Mouse (Mus musculus): Measurements from ENCODE around the gene Gm10160. TPM values are rescaled to one million over a fixed set of nuclear protein-coding genes. Genes with fewer than 3 reads are reported as not detected.
"Not testable (repeated sequence)": the region's sequence is repeated elsewhere in the genome, so short reads cannot be mapped to it uniquely, and the experiment has no call there.

Gene Gm10160
- total RNA-seq, 2 experiments from 2014 or later = not detected

- intact Hi-C loops (cut with DNase I; ENCODE audit: low total_unique reads) = no loop called here
- peak; percentile 35 for DNase-seq
These were observed 4.5 kb upstream of the Gm10160 start for GRCm38 (mm10) chr7:81860071-81860470.

- peak; percentile 68 for DNase-seq
These were observed 3.6 kb upstream of the Gm10160 start, which contains the start of gene Tm6sf1 for GRCm38 (mm10) chr7:81858968-81859721. Gene Tm6sf1 (plus strand): TSS chr7:81859001.

GRCm38 (mm10) chr7:81858236-81858635 is 2.6 kb upstream of the Gm10160 start:
- intact Hi-C loops (cut with DNase I; ENCODE audit: low total_unique reads) = no loop called here
- no peak for DNase-seq

More at GRCm38 (mm10) chr7:81858968-81859721, 3.6 kb upstream of the Gm10160 start, which contains the start of gene Tm6sf1:
- intact Hi-C loops (cut with DNase I; ENCODE audit: low total_unique reads) = no loop called here

DNA sequence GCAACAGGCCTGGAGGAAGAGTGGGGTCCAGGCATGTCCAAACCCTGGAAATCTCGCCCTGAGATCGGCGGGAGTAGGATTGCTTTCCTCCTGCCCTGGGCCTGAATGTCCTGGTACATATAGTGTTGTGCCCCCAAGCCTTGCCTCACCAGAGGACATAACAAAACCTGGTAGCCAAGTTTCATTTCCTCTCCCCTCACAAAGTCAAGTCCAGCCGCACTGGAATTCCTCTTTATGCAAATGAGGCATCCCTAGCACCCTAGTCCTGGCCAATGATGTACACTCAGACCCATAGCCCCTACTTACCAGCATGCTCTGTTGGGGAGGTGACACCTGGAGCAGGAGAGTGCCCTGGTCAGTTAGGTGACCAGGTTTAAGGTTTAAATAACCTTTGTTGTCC is 627 bp upstream of the Gm10160 start:
- DNase-seq = no peak
- intact Hi-C loops (cut with DNase I; ENCODE audit: low total_unique reads) = no loop called here

DNA sequence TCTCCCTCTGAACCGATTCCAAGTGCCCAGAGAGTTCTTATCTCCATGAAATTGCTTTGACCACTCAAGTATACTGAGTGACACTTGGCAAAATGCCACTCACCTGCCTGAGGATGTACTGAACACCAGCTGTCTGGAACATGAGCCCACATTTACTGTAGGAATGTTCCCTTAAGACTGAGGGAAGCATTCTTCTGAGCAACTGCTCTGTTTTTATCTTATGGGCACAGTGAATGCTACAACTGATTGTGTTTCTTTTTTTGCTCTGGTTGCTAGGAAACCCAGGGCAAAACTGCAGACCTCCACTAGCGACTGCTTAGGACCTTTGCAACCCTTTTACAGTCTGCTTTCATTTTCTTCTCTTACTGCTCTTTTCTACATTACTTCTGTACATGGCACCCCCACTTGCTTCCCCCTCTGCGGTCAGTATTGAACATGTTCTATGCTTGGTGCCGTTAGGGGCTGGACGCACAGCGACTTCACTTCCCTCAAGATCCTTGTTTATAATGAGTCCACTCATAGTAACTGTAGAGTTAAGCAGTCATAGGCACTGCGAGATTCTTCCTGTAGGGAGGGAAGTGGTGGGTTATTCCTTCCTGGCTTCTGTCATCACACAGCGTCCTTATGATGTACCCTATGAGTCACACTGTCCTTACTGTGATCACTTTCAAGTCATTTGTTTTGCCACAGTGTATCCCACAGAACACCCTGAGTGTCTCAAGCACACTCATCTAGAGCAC is 856 bp downstream of the Gm10160 start:
- no peak for DNase-seq
- intact Hi-C loops (cut with DNase I; ENCODE audit: low total_unique reads) = no loop called here

DNA sequence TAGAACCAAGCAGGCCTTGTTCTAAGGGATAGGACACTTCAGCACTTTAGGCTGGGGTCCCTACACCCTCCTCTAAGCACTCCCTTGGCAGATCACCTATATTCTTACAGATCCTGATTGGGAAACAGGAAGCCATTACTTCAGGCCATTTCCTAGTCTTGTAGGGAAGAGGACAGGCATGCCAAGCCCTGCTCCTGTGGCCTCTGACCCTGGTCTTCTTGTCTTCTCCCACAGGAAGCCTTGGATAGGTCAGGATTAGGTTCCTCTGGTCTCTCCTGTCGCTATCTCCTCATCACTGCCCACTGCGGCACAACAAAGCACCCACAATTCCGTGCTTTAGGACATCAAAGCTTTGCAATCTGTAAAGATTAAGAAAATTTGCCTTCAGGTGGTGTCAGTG is 3.9 kb downstream of the Gm10160 start:
- no peak for DNase-seq
- intact Hi-C loops (cut with DNase I; ENCODE audit: low total_unique reads) = no loop called here

DNA sequence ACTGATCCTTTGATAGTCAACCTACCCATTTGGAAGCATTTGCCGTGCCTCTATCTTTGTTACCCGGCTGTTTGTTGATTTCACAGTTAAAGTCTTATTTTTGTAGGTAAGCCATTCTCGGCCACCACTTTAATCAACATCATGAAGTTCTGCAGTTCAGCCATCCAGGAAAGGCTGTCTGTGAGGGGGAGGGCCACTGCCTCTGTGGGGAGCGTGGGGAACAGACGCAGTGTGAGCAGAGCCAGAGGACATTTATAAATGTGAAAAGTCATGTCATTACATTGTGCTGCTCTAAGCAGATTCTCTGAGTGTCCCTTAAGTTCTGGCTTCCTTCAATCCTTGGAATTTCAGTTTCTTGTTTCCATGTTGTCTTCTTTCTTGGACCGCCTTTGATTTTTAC is 5.4 kb downstream of the Gm10160 start:
- intact Hi-C loops (cut with DNase I; ENCODE audit: low total_unique reads) = no loop called here

DNA sequence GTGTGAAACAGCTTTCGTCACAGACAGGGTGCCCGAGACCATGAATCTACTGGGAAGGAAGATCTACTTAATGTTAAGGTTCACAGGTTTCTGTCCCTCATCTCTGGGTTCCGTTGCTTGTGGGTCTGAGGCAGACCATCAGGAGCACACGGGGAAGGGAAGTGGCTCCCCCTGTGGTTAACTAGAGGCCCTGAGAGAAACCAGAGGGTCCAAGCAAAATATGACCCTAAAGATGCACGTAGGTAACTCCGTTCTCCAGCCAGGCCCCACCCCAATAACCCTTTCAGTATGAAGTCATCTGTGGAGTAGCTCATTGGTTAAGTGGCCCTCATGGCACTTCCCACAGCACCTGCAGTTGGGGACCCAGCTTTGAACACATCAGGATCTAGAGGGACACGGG is 6.0 kb downstream of the Gm10160 start:
- DNase-seq = no peak
- intact Hi-C loops (cut with DNase I; ENCODE audit: low total_unique reads) = no loop called here

More for the DNA sequence above, 5.4 kb downstream of the Gm10160 start:
- no peak for DNase-seq

DNA sequence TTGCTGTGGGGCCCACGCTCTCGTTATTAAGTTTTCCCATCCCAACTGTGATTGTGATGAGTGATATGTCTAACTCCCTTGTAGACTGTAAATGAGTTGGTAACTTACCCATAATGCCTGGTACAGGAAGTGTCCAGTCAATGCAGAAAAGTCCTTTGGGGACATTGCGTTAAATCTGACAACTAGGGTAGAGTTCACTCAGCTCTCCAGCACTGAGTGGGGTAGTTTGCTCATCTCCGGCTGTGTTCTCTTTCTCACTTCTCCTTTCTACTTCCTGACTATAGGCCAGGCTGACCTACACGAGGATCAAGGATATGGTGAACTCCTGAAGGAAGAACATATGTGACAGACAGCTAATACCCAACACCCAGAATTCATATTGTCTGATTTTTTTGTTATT is 6.4 kb downstream of the Gm10160 start:
- intact Hi-C loops (cut with DNase I; ENCODE audit: low total_unique reads) = no loop called here
- no peak for DNase-seq

- no peak for DNase-seq
- intact Hi-C loops (cut with DNase I; ENCODE audit: low total_unique reads) = no loop called here
These were observed 7.8 kb downstream of the Gm10160 start for GRCm38 (mm10) chr7:81847777-81848176.

DNA sequence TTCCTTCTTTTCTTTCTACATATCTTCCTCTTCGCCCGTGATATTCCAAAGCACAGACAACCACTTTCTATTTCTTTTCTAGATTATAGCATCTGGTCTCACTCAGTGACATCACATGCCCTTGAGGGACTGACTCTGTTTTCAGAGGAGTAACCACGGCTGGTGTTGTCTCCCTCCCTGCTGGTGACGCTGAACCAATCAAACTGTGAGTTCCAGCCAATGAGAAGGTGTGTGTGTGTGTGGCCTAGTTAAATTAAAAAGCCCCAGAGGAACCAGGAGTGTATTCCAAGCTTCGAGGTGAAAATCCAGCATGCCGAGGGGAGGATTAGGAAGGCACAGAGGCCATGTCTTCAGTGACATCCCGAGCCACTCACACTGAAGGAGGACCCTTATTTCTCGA is 8.6 kb downstream of the Gm10160 start:
- intact Hi-C loops (cut with DNase I; ENCODE audit: low total_unique reads) = no loop called here
- no peak for DNase-seq

DNA sequence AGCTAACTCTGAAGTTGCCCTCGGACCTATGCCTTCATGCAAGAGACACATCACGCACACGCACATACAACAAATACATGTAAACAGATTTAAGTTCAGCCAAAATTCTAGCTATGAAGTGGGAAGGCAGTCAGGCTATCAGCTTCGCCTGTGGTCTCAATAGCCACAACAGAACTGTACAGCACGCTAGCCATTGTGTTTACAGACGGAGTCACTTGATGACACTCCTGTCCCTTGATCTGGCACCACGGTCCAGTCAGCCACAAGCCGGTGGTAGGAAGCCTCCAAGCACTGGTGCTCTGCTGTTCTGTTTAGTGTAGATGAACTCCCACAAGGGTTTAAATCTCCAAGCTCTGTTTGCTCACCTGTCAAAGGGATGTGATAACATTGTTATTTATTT is 9.6 kb downstream of the Gm10160 start:
- intact Hi-C loops (cut with DNase I; ENCODE audit: low total_unique reads) = no loop called here
- DNase-seq = no peak

DNA sequence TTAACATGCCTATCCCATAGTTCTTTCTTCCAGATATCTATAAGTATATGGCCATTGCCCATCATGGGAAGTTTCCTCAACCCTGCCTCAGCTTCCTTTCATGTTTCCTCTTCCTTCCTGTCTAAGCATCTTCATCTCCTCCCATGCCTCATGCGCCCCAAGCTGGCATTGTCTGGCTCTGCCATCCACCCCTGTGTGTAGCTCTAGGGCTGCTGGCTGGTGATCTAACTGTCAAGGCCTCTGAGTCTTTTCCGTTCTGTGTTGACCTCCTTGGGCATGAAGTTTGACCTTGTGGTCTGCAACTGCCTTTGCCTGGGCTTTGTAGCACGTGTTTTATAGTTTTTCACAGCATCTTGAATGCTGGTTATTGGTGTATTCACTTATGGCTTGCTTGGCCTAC is 10.3 kb downstream of the Gm10160 start:
- DNase-seq = no peak
- intact Hi-C loops (cut with DNase I; ENCODE audit: low total_unique reads) = no loop called here

- DNase-seq = no peak
- intact Hi-C loops (cut with DNase I; ENCODE audit: low total_unique reads) = no loop called here
These were observed 10.8 kb downstream of the Gm10160 start for GRCm38 (mm10) chr7:81844801-81845200.

GRCm38 (mm10) chr7:81843903-81844302 is 11.7 kb downstream of the Gm10160 start:
- intact Hi-C loops (cut with DNase I; ENCODE audit: low total_unique reads) = no loop called here
- DNase-seq = no peak

DNA sequence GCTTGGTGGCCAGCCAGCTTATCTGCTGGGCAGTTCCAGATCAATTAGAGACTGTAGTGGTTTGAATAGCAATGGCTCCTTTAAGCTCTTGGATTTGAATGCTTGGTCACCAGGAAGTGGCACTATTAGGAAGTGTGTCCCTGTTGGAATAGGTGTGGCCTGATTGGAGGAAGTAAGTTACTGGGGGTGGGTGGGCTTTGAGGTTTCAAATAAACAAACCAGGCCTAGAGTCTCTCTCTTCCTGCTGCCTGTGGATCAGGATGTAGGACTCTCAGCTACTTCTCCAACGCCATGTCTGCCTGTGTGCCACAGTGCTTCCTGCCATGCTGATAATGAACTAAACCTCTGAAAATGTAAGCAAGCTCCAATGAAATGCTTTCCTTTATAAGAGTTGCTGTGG is 12.6 kb downstream of the Gm10160 start:
- intact Hi-C loops (cut with DNase I; ENCODE audit: low total_unique reads) = no loop called here
- no peak for DNase-seq

- intact Hi-C loops (cut with DNase I; ENCODE audit: low total_unique reads) = no loop called here
- DNase-seq = no peak
These were observed 13.5 kb downstream of the Gm10160 start for GRCm38 (mm10) chr7:81842141-81842540.

- DNase-seq = peak; percentile 49
- intact Hi-C loops (cut with DNase I; ENCODE audit: low total_unique reads) = no loop called here
These were observed 14.2 kb downstream of the Gm10160 start for GRCm38 (mm10) chr7:81841439-81841838.

DNA sequence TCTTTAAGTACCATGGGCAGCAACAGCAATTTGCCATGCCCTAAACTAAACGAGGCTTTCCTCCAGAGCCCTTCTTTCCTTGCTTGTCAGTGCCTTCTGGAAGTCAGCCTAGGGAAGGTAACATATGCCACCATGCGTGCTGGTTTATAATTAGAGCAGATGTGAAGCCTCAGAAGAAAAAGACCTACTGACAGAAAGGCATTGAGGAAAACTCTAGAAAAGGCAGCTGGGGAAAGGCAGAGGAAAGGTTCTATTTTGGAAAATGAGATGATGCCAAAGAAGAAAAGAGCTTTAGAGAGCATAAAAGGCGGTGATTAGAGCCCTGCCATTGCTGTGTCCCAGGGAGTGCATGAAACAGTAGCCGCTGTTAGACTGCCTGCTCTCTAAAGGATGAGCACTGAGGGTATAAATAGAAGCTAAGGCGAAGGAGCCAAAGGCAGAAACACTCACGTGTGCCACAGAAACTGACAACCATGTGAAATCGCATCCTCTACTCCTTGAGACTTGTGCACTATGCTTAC is 14.9 kb downstream of the Gm10160 start:
- no peak for DNase-seq
- intact Hi-C loops (cut with DNase I; ENCODE audit: low total_unique reads) = no loop called here

DNA sequence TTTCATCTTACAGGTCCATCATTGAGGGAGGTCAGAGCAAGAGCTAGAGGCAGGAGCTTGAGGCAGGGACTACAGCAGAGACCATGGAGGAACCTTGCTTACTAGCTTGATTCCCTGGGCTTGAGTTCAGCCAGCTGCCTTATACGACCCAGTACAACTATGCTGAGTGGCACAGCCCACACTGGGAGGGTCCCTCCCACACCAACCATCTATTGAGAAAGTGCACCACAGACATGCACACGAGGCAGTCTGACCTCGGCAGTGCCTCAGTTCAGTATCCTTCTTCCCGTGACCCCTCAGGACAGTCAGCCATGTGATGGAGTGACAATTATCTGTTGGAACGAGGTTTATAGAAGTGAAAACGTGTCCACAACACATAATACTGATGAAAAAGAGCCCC is 15.8 kb downstream of the Gm10160 start:
- intact Hi-C loops (cut with DNase I; ENCODE audit: low total_unique reads) = no loop called here
- no peak for DNase-seq

- intact Hi-C loops (cut with DNase I; ENCODE audit: low total_unique reads); DNase-seq: not testable (repeated sequence)
These were observed 17.8 kb downstream of the Gm10160 start for GRCm38 (mm10) chr7:81837771-81838170.
